Mouse (Mus musculus): Measurements from ENCODE around the gene Med12l.

DNA sequence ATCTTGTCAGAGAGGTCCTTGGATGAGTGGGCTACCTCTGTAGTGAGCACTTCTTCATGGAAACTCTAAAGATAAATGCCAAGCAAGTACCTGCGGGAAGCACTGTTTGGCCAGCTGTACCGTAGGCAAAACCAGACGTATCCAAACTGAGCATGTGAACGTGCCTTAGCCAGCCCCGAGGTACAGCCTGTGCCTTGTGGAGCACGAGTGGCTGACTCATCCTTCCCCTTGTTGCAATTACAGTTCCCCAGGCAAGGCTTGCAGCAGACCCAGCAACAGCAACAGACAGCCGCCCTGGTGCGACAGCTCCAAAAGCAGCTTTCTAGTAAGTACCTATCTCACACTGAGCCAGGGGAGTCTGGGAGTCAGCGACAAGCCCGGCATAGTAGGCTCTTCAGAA lies 307.0 kb downstream of the Med12l start:
- no peak for TF ChIP-seq KAT2A (IDR thresholded peaks at IDR 0.05; ENCODE audit: insufficient replicate concordance, low read length)
- TF ChIP-seq CTCF (conservative IDR thresholded peaks at IDR 0.05 in 1 of 2, IDR thresholded peaks at IDR 0.05 in 1 of 2; ENCODE audit: low read depth in 2 of 2, low read length in 2 of 2): no peak
- no peak for TF ChIP-seq MYC (IDR thresholded peaks at IDR 0.05; ENCODE audit: low read depth, low read length)
- no peak for TF ChIP-seq RCOR1 (conservative IDR thresholded peaks at IDR 0.05; ENCODE audit: low read depth, low read length)
- no peak for TF ChIP-seq NELFE (IDR thresholded peaks at IDR 0.05; ENCODE audit: low read depth, low read length)
- no peak for TF ChIP-seq EP300 (IDR thresholded peaks at IDR 0.05; ENCODE audit: low read length)
